Mouse (Mus musculus) spleen, embryonic (tissue): ENCODE results near the gene Prr14.
"Not testable (repeated sequence)": the region's sequence is repeated elsewhere in the genome, so short reads cannot be mapped to it uniquely, and the experiment has no call there.

Source experiments
- CTCF ChIA-PET: fragments of 350-600 bp; sonication (Branson Sonifier 250); formaldehyde crosslinking; loops from one replicate; lab custom pipeline; 2022; lab: Charles Lee

Prr14 gene

DNA sequence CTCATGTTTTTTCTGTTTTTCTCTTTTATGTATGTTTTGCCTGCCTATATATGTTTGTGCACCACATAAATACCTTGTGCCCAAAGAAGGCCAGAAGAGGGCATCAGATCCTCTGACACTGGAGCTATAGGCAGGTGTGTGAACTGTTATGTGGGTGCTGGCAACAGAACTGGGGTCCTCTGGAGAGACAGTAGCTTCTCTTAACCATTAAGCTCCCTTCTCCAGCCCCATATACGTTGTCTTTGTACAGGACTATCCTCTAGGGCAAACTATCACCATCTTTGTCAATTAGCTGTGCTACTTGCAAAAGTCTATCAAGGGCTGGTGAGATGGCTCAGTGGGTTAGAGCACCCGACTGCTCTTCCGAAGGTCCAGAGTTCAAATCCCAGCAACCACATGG is 48.9 kb downstream of the Prr14 start:
- CTCF ChIA-PET, result no interaction called here

DNA sequence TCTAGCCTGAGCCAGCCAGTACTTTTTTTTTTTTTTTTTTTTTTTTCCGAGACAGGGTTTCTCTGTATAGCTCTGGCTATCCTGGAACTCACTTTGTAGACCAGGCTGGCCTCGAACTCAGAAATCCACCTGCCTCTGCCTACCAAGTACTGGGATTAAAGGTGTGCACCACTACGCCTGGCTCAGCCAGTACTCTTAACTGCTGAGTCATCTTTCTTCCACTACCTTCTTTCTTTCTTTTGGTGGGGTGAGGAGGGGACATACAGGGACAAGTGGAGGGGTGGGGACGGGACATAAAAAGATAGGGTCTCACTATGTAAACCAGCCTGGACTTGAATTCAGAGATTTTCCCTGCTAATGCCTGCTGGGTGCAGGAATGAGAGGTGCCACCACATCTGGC is 50.4 kb downstream of the Prr14 start:
- CTCF ChIA-PET, result not testable (repeated sequence)

DNA sequence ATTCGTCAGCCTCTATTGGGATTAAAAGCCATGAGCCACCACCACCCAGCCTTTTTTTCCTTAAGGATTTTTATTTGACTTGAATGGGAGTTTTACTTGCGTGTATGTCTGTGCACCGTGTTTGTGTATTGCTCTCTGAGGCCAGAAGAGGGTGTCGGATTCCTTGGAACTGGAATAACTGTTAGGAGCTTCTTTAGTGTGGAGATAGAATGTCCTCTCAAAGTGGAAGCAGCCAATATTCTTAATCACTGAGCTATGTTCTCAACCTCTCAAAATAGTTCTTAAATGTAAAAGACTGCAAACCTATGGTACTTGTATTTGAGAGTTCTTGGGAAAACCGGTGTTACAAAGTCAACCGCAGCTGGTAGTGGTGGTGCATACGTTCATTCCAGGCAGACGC is 51.8 kb downstream of the Prr14 start:
- CTCF ChIA-PET, result no interaction called here

DNA sequence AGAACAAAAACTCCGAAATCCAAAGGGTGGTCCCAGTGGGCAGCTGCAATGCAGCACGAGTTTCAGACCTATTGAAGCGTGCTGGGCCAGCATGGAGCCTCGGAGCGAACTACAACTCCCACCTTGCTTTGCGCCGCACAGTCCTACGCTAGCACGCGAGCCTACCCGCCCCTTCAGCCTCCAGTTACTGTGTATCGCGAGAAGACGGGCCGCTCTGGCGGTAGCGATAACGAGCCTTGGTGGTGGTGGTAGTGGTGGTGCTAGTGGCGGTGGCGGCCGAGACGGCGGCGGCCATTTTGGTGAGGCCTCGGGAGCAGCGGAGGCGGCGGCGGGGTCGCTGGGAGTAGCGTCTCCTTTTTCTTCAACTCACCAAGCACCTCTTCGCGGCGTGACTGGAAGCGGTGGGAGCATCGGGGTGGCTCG is 52.4 kb downstream of the Prr14 start, which contains the start of gene Srcap:
Srcap (plus strand) TSS at position 176 of the 423 bp plus-strand sequence.
- CTCF ChIA-PET, result no interaction called here

DNA sequence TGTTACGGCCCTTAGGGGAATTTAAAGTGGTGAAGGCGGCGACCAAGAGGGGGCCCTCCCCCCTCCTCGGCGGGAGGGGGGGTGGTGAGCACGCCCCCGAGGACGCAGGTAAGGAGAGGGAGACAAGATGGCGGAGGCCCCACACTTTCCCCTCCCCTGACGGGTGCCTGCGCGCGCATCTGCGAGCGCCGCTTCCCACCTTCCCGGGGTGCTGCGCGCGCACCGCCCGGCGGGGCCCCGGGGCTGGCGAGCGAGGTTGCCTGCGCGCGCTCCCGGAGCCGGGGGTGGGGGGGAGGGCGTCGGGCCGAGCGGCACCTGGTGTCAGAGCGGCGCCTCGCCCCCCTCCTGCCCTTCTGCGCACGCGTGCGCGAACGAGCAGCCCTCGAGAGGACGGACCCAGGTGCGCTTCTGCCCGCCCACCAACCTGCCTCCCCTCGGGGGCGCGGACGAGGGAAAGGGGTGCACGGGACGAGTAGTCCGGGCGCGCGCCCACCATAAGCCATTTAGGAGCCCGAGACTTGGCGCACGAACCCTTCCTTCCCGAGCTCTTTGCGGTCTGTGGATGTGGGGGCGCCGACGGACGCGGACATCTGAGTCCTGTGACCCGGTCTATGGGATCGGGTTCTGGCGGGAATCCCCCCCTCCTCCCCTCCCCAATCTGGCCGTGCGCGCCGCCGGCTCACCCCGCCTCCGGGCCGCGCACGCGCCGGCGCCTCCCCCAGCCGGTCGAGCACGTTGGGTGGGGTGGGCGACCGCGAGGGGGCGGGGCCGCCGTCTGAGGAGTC is 53.0 kb downstream of the Prr14 start:
- CTCF ChIA-PET, result no interaction called here

DNA sequence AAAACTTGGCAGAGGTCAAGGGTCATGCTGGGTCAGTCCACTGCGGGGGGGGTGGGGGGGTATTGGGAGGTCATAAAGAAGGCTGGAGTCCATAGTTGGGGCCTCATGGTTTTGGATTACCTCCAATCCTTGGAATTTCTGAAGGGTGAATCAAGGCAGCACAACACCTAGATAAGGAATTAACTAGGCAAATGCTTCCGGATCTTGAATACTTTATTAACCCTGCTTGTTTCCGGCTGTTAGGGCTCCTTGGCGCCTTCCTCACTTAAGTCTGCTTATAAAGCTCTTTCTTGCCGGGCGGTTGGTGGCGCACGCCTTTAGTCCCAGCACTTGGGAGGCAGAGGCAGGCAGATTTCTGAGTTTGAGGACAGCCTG is 53.6 kb downstream of the Prr14 start:
- CTCF ChIA-PET, result interaction anchor here (0.6 kb wide), 1 partner anchor 15 kb away, joined by 3 read pairs; no protein-coding TSS in a partner anchor

DNA sequence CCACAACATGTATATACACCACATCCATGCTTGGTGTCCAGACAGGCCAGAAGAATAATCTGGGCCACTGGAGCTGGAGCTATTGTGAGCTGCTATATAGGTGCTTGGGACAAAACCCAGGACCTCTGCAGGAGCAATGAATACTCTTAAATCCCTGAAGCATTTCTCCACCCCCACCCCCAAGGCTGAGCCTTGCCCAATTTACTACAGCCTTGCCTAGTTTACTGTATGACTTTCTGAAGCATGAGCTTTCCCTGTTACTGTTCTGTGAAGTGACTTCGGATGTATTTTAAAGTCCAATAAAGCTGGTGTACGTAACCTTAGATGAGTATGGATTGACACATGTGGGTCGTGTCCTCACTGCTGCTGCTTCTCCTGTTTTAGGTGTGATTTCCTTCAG is 54.4 kb downstream of the Prr14 start:
- CTCF ChIA-PET, result no interaction called here

DNA sequence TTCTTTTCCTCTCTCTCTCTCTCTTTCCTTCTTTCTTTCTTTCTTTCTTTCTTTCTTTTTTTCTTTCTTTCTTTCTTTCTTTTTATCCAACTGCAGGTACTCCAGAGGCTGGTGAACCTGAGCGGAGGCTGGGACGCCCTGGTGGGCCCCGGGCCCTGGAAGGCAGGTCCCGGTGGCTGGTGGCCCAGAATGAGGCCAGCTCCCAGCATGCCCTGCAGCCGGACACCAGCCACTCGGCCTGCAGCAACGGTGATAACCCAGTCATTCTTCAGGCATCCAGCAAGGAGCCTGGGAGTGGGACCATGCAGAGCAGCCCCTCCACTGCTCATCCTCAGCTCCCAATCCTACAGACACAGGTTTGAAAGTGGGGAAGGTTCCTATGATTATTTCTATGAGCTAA is 56.4 kb downstream of the Prr14 start:
- CTCF ChIA-PET, result no interaction called here

DNA sequence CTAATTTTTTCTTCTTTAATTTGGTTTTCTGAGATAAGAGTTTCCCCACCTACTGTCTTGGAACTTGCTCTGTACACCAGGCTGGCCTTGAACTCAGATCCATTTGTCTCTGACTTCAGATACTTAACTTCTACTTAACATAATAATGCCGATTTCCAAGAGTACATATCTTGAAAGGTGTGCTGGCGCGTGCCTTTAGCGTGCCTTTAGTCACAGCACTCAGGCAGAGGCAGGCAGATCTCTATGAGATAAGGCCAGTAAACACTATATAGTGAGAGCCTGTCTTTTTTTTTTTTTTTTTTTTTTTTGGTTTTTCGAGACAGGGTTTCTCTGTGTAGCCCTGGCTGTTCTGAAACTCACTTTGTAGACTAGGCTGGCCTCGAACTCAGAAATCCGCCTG is 56.9 kb downstream of the Prr14 start:
- CTCF ChIA-PET, result no interaction called here

DNA sequence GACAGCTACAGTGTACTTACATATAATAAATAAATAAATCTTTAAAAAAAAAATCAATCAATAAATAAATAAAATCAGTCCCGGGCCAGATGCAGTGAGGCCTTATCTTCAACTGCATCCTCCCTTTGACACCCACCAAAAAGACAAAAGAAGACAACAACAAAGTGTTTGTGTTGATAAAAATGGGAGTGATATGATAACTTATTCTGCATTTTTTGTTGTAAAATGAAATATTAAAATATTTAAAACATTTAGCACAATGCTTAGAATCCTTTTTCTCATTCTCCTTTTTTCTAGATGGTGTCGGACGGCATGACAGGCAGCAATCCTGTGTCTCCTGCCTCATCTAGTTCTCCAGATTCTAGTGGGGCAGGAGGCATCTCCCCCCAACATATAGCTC is 59.9 kb downstream of the Prr14 start, which contains the start of gene Gm42715:
Gm42715 (plus strand) TSS at position 301 of the 400 bp plus-strand sequence.
- CTCF ChIA-PET, result interaction anchor here (0.7 kb wide), 1 partner anchor 17 kb away, joined by 5 read pairs; no protein-coding TSS in a partner anchor
